In genomic region chr11:101170811-101171610, GRCm38 (mm10) we compare ENCODE assay signal across 7 mouse cellular contexts. TPM values are rescaled to one million over a fixed set of nuclear protein-coding genes. Genes with fewer than 3 reads are reported as not detected.
DNase-seq lines count a peak whose midpoint lies in the region; ATAC-seq and TF ChIP-seq lines count a peak whose summit lies in the region.

Gene Plekhh3 (minus strand): TSS chr11:101171351.

- no peaks in the 10 kb centered on the region for H3K9me3 ChIP-seq in intestine, postnatal 0 days (ENCODE audit: control insufficient read depth)
- no peaks in the 10 kb centered on the region for H3K9me3 ChIP-seq in midbrain, embryonic 12.5 days

- peak; percentile 51; the same call in 1 of the 2 replicates for TF ChIP-seq POLR2A in small intestine, adult 2 months (IDR thresholded peaks at IDR 0.05; ENCODE audit: low read depth, low read length)

- ATAC-seq in intestine, postnatal 0 days, result peak; percentile 89
- ATAC-seq in midbrain, embryonic 12.5 days (ENCODE audit: low FRiP score, low read depth), result peak; percentile 95

- TF ChIP-seq CTCF in intestine, postnatal 0 days (IDR thresholded peaks at IDR 0.05; ENCODE audit: low read depth), result peak; percentile 29; the same call in 1 of the 2 replicates
- TF ChIP-seq CTCF in small intestine, adult 2 months (IDR thresholded peaks at IDR 0.05; ENCODE audit: extremely low read depth, insufficient read length, insufficient replicate concordance, low read depth, low read length), result no peak

- peak; percentile 97 for DNase-seq in adrenal gland, adult 2 months
- DNase-seq in embryo, embryonic 11 days, result peak; percentile 98
- no peak for DNase-seq in gonadal fat pad, adult 2 months (ENCODE audit: low read depth)
- peak; percentile 97 for DNase-seq in left cerebral cortex, postnatal 4 days

- H3K9ac ChIP-seq in intestine, postnatal 0 days (ENCODE audit: low read depth, low read length), result peak within 1 kb of the TSS; percentile 66
- peak within 1 kb of the TSS; percentile 70 for H3K9ac ChIP-seq in midbrain, embryonic 12.5 days (replicated peaks)

- peak within 1 kb of the TSS; percentile 85 for H3K27ac ChIP-seq in intestine, postnatal 0 days (ENCODE audit: low read depth, low read length)
- H3K27ac ChIP-seq in midbrain, embryonic 12.5 days (replicated peaks), result peak within 1 kb of the TSS; percentile 77
- H3K27ac ChIP-seq in small intestine, adult 2 months (ENCODE audit: insufficient read depth, low read depth, low read length), result peak within 1 kb of the TSS; percentile 90

- intact Hi-C loops in left cerebral cortex, postnatal 4 days (cut with DNase I), result no loop called here

- under 1% methylated on average over 48 of the region's 50 CpGs for WGBS in intestine, postnatal 0 days
- WGBS in midbrain, embryonic 12.5 days, result under 1% methylated on average over 43 of the region's 50 CpGs
- WGBS in small intestine, adult 2 months, result under 1% methylated on average over 50 of the region's 50 CpGs

- peaks cover 26% of the 10 kb centered on the region for H3K4me1 ChIP-seq in intestine, postnatal 0 days (replicated peaks; ENCODE audit: control insufficient read depth, insufficient read depth, low read length)
- peaks cover 55% of the 10 kb centered on the region for H3K4me1 ChIP-seq in midbrain, embryonic 12.5 days
- peaks cover 25% of the 10 kb centered on the region for H3K4me1 ChIP-seq in small intestine, adult 2 months (ENCODE audit: control insufficient read depth, insufficient read depth, insufficient read length, low read length)

- H3K4me2 ChIP-seq in intestine, postnatal 0 days (replicated peaks; ENCODE audit: low read depth), result peak within 1 kb of the TSS; percentile 93
- H3K4me2 ChIP-seq in midbrain, embryonic 12.5 days (replicated peaks), result peak within 1 kb of the TSS; percentile 77

- H3K27me3 ChIP-seq in intestine, postnatal 0 days (replicated peaks; ENCODE audit: control insufficient read depth, insufficient read depth, low read length), result no peaks in the 10 kb centered on the region
- peaks cover 83% of the 10 kb centered on the region for H3K27me3 ChIP-seq in midbrain, embryonic 12.5 days
- H3K27me3 ChIP-seq in small intestine, adult 2 months (ENCODE audit: control insufficient read depth, insufficient read depth, low read length), result no peaks in the 10 kb centered on the region

- H3K36me3 ChIP-seq in intestine, postnatal 0 days (ENCODE audit: control insufficient read depth, insufficient read depth), result peaks cover 23% of the 10 kb centered on the region
- H3K36me3 ChIP-seq in midbrain, embryonic 12.5 days, result peaks cover 14% of the 10 kb centered on the region
- peaks cover 19% of the 10 kb centered on the region for H3K36me3 ChIP-seq in small intestine, adult 2 months (ENCODE audit: control insufficient read depth, insufficient read depth, low read length)

- H3K4me3 ChIP-seq in intestine, postnatal 0 days (ENCODE audit: low read depth, low read length), result peak within 1 kb of the TSS; percentile 79
- H3K4me3 ChIP-seq in midbrain, embryonic 12.5 days, result peak within 1 kb of the TSS; percentile 62
- peak within 1 kb of the TSS; percentile 85 for H3K4me3 ChIP-seq in small intestine, adult 2 months (ENCODE audit: low read depth, low read length)

RNA-seq across cellular contexts. Expression of gene Plekhh3, which starts in this region (rescaled TPM):
- total RNA-seq in adrenal gland, adult 2 months (2021), result 10 to 100 TPM; 19.4 to 39.7 TPM
- polyA plus RNA-seq in adrenal gland, adult 2 months (2012; rRNA removed), result 112 and 122 TPM in 2 replicates
- 22.7 and 28.6 TPM in 2 replicates for polyA plus RNA-seq in gonadal fat pad, adult 2 months (2012; rRNA removed)
- 7.7 and 7.8 TPM in 2 replicates for polyA plus RNA-seq in intestine, postnatal 0 days (2015; fragmentation: Nextera tagmentation; extraction: Ambion mirVana)
- 1 to 10 TPM; 5.6 to 6.1 TPM for total RNA-seq in left cerebral cortex, postnatal 4 days (2021)
- 12.3 and 12.6 TPM in 2 replicates for polyA plus RNA-seq in midbrain, embryonic 12.5 days (2016; fragmentation: Nextera tagmentation; extraction: Ambion mirVana)
- polyA plus RNA-seq in small intestine, adult 2 months (2012; rRNA removed), result 33.0 and 84.5 TPM in 2 replicates
